Mouse (Mus musculus) layer of hippocampus, adult 2 months (tissue): ENCODE measurements around the gene Yjefn3. TPM values are rescaled to one million over a fixed set of nuclear protein-coding genes. Genes with fewer than 3 reads are reported as not detected.
"Not testable (repeated sequence)": the region's sequence is repeated elsewhere in the genome, so short reads cannot be mapped to it uniquely, and the experiment has no call there.

Experiments
- DNase-seq, 2 experiments: peaks; one replicate each; pipeline ENCODE4 v3.0.0; 2022; ENCODE audit warnings: low spot score in 2 of 2
- H3K27ac ChIP-seq: fragments of 200-600 bp; 2 replicates; pipeline ENCODE4 v1.8.1; 2022
- H3K4me3 ChIP-seq: fragments of 200-600 bp; 2 replicates; pipeline ENCODE4 v1.8.1; 2022; ENCODE audit warnings: mild to moderate bottlenecking
- CTCF ChIP-seq: fragments of 200-600 bp; conservative IDR thresholded peaks from 2 replicates; pipeline ENCODE4 v1.8.1; 2022; ENCODE audit warnings: antibody characterized with exemption, mild to moderate bottlenecking, moderate library complexity
- long read RNA-seq, 2 experiments: library from polyadenylated mRNA; stranded (forward); transcript quantifications; one replicate each; pipeline ENCODE4 v2.0.0; 2021; ENCODE audit warnings: borderline mapping rate in 2 of 2
- total RNA-seq, 2 experiments: library from RNA; stranded (reverse); gene quantifications; 2 replicates each; pipeline ENCODE4 v1.2.3; 2021

Gene Yjefn3
- total RNA-seq, result 10 to 100 TPM; 29.3 to 32.5 TPM
- long read RNA-seq, experiment 1, partial matches to known transcripts, result 9 of 36 reads
- long read RNA-seq, experiment 1, other reads (novel, unspliced or antisense), result 23 of 36 reads
- long read RNA-seq, experiment 2, transcript Yjefn3-202 (6 exons, 785 nt), result major isoform, 11 of 30 reads
- long read RNA-seq, experiment 2, partial matches to known transcripts, result 3 of 30 reads
- long read RNA-seq, experiment 2, other reads (novel, unspliced or antisense), result 16 of 30 reads

- TF ChIP-seq CTCF, result peak; percentile 27; the same call in 1 of the 2 replicates
- DNase-seq, result peak in 1 of 2 experiments; percentile 37
- Histone ChIP-seq H3K4me3 (peak within 1 kb of the TSS; percentile 95), H3K27ac (peak within 1 kb of the TSS; percentile 98)
Measured at GRCm38 (mm10) chr8:69902163-69903062, at the start of gene Yjefn3, which contains the start of the genes Tssk6 and Ndufa13. Gene Yjefn3, minus strand, starts transcription at chr8:69902712. Gene Tssk6, plus strand, starts transcription at chr8:69902184. Gene Ndufa13, minus strand, starts transcription at chr8:69902558.

- DNase-seq, result no peak
- no peak overlapping the region for H3K27ac ChIP-seq
- no peak overlapping the region for H3K4me3 ChIP-seq
- TF ChIP-seq CTCF, result no peak
Measured at GRCm38 (mm10) chr8:69950300-69950699, 47.8 kb upstream of the Yjefn3 start.

- not testable (repeated sequence) for H3K4me3 ChIP-seq, DNase-seq, H3K27ac ChIP-seq
Measured at GRCm38 (mm10) chr8:69942495-69942894, 40.0 kb upstream of the Yjefn3 start.

GRCm38 (mm10) chr8:69940386-69940785, 37.9 kb upstream of the Yjefn3 start:
- Histone ChIP-seq H3K27ac (no peak overlapping the region), H3K4me3 (no peak overlapping the region)
- no peak for TF ChIP-seq CTCF
- no peak for DNase-seq

- DNase-seq, result no peak
- no peak overlapping the region for H3K27ac ChIP-seq
- no peak for TF ChIP-seq CTCF
- no peak overlapping the region for H3K4me3 ChIP-seq
Measured at GRCm38 (mm10) chr8:69939633-69940032, 37.1 kb upstream of the Yjefn3 start.

- peak overlapping the region; percentile 5; the same call in 1 of the 2 replicates for H3K27ac ChIP-seq
- no peak for TF ChIP-seq CTCF
- no peak for DNase-seq
Measured at GRCm38 (mm10) chr8:69938245-69938982, 35.9 kb upstream of the Yjefn3 start.

GRCm38 (mm10) chr8:69937466-69937865, 35.0 kb upstream of the Yjefn3 start:
- Histone ChIP-seq H3K27ac (0 out of 2 replicates have a peak overlapping the region, but pooled peaks have one; percentile 19), H3K4me3 (no peak overlapping the region)
- TF ChIP-seq CTCF, result no peak
- DNase-seq, result no peak

More at GRCm38 (mm10) chr8:69938245-69938982, 35.9 kb upstream of the Yjefn3 start:
- no peak overlapping the region for H3K4me3 ChIP-seq

GRCm38 (mm10) chr8:69936050-69936794, 33.7 kb upstream of the Yjefn3 start:
- no peak overlapping the region for H3K4me3 ChIP-seq
- TF ChIP-seq CTCF, result no peak
- peak overlapping the region; percentile 19; the same call in 1 of the 2 replicates for H3K27ac ChIP-seq
- no peak for DNase-seq

- DNase-seq, result no peak
- no peak for TF ChIP-seq CTCF
- H3K4me3 ChIP-seq, result no peak overlapping the region
- no peak overlapping the region for H3K27ac ChIP-seq
Measured at GRCm38 (mm10) chr8:69935431-69935830, 32.9 kb upstream of the Yjefn3 start.

GRCm38 (mm10) chr8:69934582-69934981, 32.1 kb upstream of the Yjefn3 start:
- no peak for TF ChIP-seq CTCF
- DNase-seq, result no peak
- Histone ChIP-seq H3K4me3 (no peak overlapping the region), H3K27ac (no peak overlapping the region)

- TF ChIP-seq CTCF, result no peak
Measured at GRCm38 (mm10) chr8:69933811-69934210, 31.3 kb upstream of the Yjefn3 start.

GRCm38 (mm10) chr8:69926901-69927300, 24.4 kb upstream of the Yjefn3 start:
- Histone ChIP-seq H3K27ac (no peak overlapping the region), H3K4me3 (no peak overlapping the region)
- no peak for DNase-seq
- TF ChIP-seq CTCF, result no peak

More at GRCm38 (mm10) chr8:69933811-69934210, 31.3 kb upstream of the Yjefn3 start:
- DNase-seq, result no peak
- Histone ChIP-seq H3K27ac (no peak overlapping the region), H3K4me3 (no peak overlapping the region)
